Mouse (Mus musculus) heart, postnatal 10 days (tissue): ENCODE data around the gene Mpzl1. TPM values are rescaled to one million over a fixed set of nuclear protein-coding genes. Genes with fewer than 3 reads are reported as not detected.
A peak's percentile ranks its signal among the peaks of the same experiment; 100 is the strongest.
"Not testable (repeated sequence)": the region's sequence is repeated elsewhere in the genome, so short reads cannot be mapped to it uniquely, and the experiment has no call there.

Experiments used
- DNase-seq, 2 experiments: peaks; one replicate each; pipeline ENCODE4 v3.0.0; 2021
- intact Hi-C: fragments of 180-260 bp; cut with DNase I; formaldehyde crosslinking; loops from one replicate; pipeline ENCODE4 v1.15.1; 2025
- total RNA-seq, 2 experiments: library from RNA; stranded (reverse); gene quantifications; 2 replicates each; pipeline ENCODE4 v1.2.3; 2021

Gene Mpzl1
- 10 to 100 TPM; 49.4 to 57.7 TPM for total RNA-seq

- intact Hi-C loops: loop anchor here (2.0 to 5.0 kb wide), 2 partner anchors 16 to 47 kb away; no protein-coding TSS in a partner anchor
- peak; percentile 99 to 100 for DNase-seq
These were observed at the start of gene Mpzl1 for GRCm38 (mm10) chr1:165634151-165634884. Gene Mpzl1 (minus strand): TSS chr1:165634538.

GRCm38 (mm10) chr1:165682056-165682853 lies 47.9 kb upstream of the Mpzl1 start:
- intact Hi-C loops: no loop called here
- no peak for DNase-seq

GRCm38 (mm10) chr1:165681045-165681794 lies 46.9 kb upstream of the Mpzl1 start:
- intact Hi-C loops: no loop called here
- no peak for DNase-seq

GRCm38 (mm10) chr1:165680086-165680485 lies 45.7 kb upstream of the Mpzl1 start:
- intact Hi-C loops, DNase-seq: not testable (repeated sequence)

- DNase-seq: no peak
- intact Hi-C loops: loop anchor here (2.0 to 10.0 kb wide), 2 partner anchors 17 to 195 kb away; no protein-coding TSS in a partner anchor
These were observed 45.3 kb upstream of the Mpzl1 start for GRCm38 (mm10) chr1:165679618-165679997.

- no peak for DNase-seq
- intact Hi-C loops: loop anchor here (2.0 to 10.0 kb wide), 2 partner anchors 16 to 196 kb away; no protein-coding TSS in a partner anchor
These were observed 44.7 kb upstream of the Mpzl1 start for GRCm38 (mm10) chr1:165678861-165679617.

- intact Hi-C loops: loop anchor here (10.0 kb wide), 1 partner anchor 197 kb away; no protein-coding TSS in a partner anchor
- peak in 1 of 2 experiments; percentile 64 for DNase-seq
These were observed 43.2 kb upstream of the Mpzl1 start for GRCm38 (mm10) chr1:165677558-165677957.

- peak in 1 of 2 experiments; percentile 25 for DNase-seq
- intact Hi-C loops: loop anchor here (10.0 kb wide), 1 partner anchor 198 kb away; no protein-coding TSS in a partner anchor
These were observed 42.7 kb upstream of the Mpzl1 start for GRCm38 (mm10) chr1:165676993-165677392.

- no peak for DNase-seq
- intact Hi-C loops: loop anchor here (10.0 kb wide), 1 partner anchor 200 kb away; no protein-coding TSS in a partner anchor
These were observed 40.8 kb upstream of the Mpzl1 start for GRCm38 (mm10) chr1:165675167-165675566.

GRCm38 (mm10) chr1:165672355-165672754 lies 38.0 kb upstream of the Mpzl1 start:
- DNase-seq: no peak
- intact Hi-C loops: loop anchor here (5.0 to 10.0 kb wide), 2 partner anchors 202 to 280 kb away; no protein-coding TSS in a partner anchor

- intact Hi-C loops: loop anchor here (5.0 to 10.0 kb wide), 2 partner anchors 205 to 282 kb away; no protein-coding TSS in a partner anchor
These were observed 35.7 kb upstream of the Mpzl1 start for GRCm38 (mm10) chr1:165670056-165670455.

GRCm38 (mm10) chr1:165668904-165669303 lies 34.6 kb upstream of the Mpzl1 start:
- intact Hi-C loops: loop anchor here (10.0 kb wide), 2 partner anchors 336 to 486 kb away; partner anchors contain the start of gene Pou2f1
- DNase-seq: no peak

More at GRCm38 (mm10) chr1:165670056-165670455, 35.7 kb upstream of the Mpzl1 start:
- no peak for DNase-seq

GRCm38 (mm10) chr1:165667380-165667779 lies 33.0 kb upstream of the Mpzl1 start:
- peak; percentile 75 to 79 for DNase-seq
- intact Hi-C loops: loop anchor here (10.0 kb wide), 2 partner anchors 337 to 487 kb away; partner anchors contain the start of gene Pou2f1

GRCm38 (mm10) chr1:165666944-165667343 lies 32.6 kb upstream of the Mpzl1 start:
- intact Hi-C loops: loop anchor here (10.0 kb wide), 2 partner anchors 338 to 488 kb away; partner anchors contain the start of gene Pou2f1
- DNase-seq: no peak

- no peak for DNase-seq
- intact Hi-C loops: loop anchor here (10.0 kb wide), 2 partner anchors 339 to 489 kb away; partner anchors contain the start of gene Pou2f1
These were observed 31.4 kb upstream of the Mpzl1 start for GRCm38 (mm10) chr1:165665758-165666157.

GRCm38 (mm10) chr1:165663277-165663676 lies 28.9 kb upstream of the Mpzl1 start:
- intact Hi-C loops: loop anchor here (2.0 to 10.0 kb wide), 4 partner anchors 16 to 492 kb away; partner anchors contain the start of gene Pou2f1
- DNase-seq: no peak

- DNase-seq: peak; percentile 57 to 71
- intact Hi-C loops: loop anchor here (2.0 to 10.0 kb wide), 4 partner anchors 16 to 492 kb away; partner anchors contain the start of gene Pou2f1
These were observed 28.3 kb upstream of the Mpzl1 start for GRCm38 (mm10) chr1:165662426-165663192.

- DNase-seq: no peak
- intact Hi-C loops: loop anchor here (2.0 to 10.0 kb wide), 4 partner anchors 17 to 493 kb away; partner anchors contain the start of gene Pou2f1
These were observed 27.4 kb upstream of the Mpzl1 start for GRCm38 (mm10) chr1:165661725-165662124.
